Mouse (Mus musculus) cortical plate, adult 2 months (tissue): ENCODE data around the gene Scarb1. TPM values are rescaled to one million over a fixed set of nuclear protein-coding genes. Genes with fewer than 3 reads are reported as not detected.

Experiments
- H3K27ac ChIP-seq: fragments of 200-500 bp; 2 replicates; pipeline ENCODE4 v1.5.1; 2012; ENCODE audit warnings: low read length, control low read depth, inconsistent platforms; ENCODE audit not compliant: insufficient read depth
- H3K4me1 ChIP-seq: fragments of 200-500 bp; 2 replicates; pipeline ENCODE4 v1.6.1; 2011; ENCODE audit warnings: low read length; ENCODE audit not compliant: control insufficient read depth, insufficient read depth
- H3K4me3 ChIP-seq: fragments of 200-500 bp; 2 replicates; pipeline ENCODE4 v1.5.1; 2011; ENCODE audit warnings: mild to moderate bottlenecking, low read length, control low read depth; ENCODE audit not compliant: insufficient read depth
- CTCF ChIP-seq: fragments of 200-500 bp; IDR thresholded peaks from 2 replicates; pipeline ENCODE4 v1.5.1; 2011; ENCODE audit warnings: mild to moderate bottlenecking, control low read depth, low read length; ENCODE audit not compliant: insufficient read depth; ENCODE audit errors: extremely low read depth
- POLR2A ChIP-seq: fragments of 200-500 bp; IDR thresholded peaks from 2 replicates; pipeline ENCODE4 v1.6.1; 2011; ENCODE audit warnings: mild to moderate bottlenecking, low read length, control low read depth; ENCODE audit not compliant: insufficient read depth; ENCODE audit errors: extremely low read depth
- polyA plus RNA-seq: library from polyadenylated mRNA; depleted of rRNA; stranded (reverse); fragments of >200 nt; gene quantifications from 2 replicates; pipeline ENCODE4 v1.2.3, GENCODE M21; 2012

Scarb1 gene
- polyA plus RNA-seq, 1 experiment = 32.6 TPM

DNA sequence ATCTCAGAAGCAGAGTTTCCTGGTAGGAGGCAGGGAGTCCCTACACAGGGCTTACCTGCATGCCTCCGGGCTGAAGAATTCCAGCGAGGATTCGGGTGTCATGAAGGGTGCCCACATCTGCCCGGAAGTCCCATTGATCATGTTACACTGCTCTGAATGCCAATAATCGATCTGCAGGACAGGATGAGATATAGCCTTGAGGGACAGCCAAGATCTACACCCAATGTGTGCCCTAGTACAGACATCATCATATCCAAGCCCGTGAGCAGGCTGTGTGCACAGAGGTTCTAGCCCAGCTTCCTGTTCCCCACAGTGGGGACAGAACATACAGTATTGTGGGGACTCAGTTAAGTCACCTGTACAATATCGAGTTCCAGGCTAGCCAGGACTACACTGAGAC lies 43.7 kb downstream of the Scarb1 start:
- no peak for TF ChIP-seq POLR2A
- no peak for TF ChIP-seq CTCF
- Histone ChIP-seq H3K27ac (no peak overlapping the region), H3K4me3 (no peak overlapping the region), H3K4me1 (no peaks in the 10 kb centered on the region)

DNA sequence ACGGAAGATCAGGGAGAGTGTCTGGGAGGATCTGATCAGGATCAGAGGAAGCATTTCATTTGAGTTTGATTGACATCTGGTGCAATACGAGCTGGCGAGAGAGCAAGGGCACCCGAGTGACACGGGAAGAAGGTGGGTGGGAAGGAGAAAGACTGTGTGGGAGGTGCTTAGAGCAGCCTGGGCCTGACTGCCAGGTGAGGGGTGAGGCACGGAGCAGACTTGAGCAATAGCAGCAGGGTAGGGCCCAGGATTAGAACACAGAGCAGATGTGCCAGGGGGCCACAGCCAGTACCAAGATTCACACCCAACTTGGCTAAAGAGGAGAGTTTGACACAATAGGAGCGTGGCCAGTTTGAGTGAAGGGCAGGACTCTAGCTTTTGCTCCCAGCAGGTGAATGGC lies 47.9 kb downstream of the Scarb1 start:
- no peak overlapping the region for H3K4me3 ChIP-seq
- H3K27ac ChIP-seq = no peak overlapping the region
- no peak for TF ChIP-seq POLR2A
- no peaks in the 10 kb centered on the region for H3K4me1 ChIP-seq

DNA sequence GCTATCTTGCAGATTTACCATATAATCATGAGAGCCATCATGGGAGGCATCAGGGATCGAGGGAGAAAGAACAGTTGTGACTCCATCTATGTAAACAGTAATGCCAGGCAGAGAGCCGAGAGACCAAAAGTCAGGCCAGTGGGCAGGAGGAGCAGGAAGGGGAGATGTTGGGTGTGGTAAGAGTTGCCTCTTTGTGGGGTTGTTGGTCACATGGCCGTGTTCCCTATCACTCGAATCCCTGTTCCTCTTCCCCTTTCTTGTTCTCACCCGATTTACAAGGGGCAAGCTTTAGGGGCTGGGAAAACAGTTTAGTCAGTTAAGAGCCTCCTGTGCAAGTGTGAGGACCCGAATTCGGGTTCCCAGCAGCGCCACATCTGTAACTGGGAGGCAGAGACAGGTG lies 49.0 kb downstream of the Scarb1 start:
- Histone ChIP-seq H3K27ac (no peak overlapping the region), H3K4me3 (no peak overlapping the region), H3K4me1 (no peaks in the 10 kb centered on the region)
- TF ChIP-seq CTCF (no peak), POLR2A (no peak)

DNA sequence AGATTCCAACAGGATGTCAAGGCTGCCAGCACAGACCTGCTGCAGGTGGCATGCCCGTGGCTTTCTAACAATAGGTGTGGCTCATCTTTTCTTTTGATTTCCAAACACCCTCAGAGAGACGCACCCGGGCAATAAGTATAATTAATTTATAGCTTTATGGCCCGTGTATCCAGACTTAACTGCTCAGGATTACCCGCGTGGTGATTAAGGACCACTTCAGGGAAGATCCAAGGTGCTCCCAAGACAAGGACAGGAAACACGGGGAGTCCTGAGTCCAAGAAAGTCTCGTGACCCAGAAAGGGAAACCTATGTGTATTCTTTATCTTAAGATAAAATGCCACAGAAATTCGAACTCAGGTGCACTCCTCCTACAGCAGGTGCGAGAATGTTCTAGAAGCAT lies 49.5 kb downstream of the Scarb1 start:
- no peak for TF ChIP-seq POLR2A
- no peak for TF ChIP-seq CTCF
- Histone ChIP-seq H3K4me3 (no peak overlapping the region), H3K27ac (no peak overlapping the region), H3K4me1 (no peaks in the 10 kb centered on the region)

DNA sequence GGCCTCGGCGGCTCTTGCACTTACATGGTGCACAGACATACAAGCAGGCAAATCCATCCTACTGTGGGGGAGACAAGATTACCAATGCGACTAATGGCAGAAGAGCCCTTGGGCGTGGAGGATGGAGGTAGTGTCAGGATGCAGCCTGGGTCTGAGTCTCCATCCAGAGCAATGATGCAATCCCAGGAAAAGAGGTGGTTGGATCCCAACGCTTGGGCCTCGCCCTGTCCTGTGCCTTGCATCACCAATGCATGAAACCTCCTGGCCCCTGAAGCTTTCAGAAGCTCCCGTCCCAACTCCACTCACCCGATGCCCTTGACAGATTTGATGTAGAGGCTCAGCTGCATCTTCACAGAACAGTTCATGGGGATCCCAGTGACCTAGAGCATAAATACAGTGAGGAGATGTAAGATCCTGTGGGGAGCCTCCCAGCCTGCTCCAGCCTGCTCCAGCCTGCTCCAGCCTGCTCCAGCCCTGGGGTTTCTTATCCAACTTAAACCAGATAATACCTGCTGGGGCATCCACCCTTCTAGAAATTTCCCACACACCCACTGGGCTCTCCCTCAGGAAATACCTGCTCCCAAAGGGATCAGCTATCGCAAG lies 53.7 kb downstream of the Scarb1 start:
- TF ChIP-seq CTCF (no peak), POLR2A (no peak)
- H3K27ac ChIP-seq = no peak overlapping the region
- no peaks in the 10 kb centered on the region for H3K4me1 ChIP-seq
- H3K4me3 ChIP-seq = no peak overlapping the region

DNA sequence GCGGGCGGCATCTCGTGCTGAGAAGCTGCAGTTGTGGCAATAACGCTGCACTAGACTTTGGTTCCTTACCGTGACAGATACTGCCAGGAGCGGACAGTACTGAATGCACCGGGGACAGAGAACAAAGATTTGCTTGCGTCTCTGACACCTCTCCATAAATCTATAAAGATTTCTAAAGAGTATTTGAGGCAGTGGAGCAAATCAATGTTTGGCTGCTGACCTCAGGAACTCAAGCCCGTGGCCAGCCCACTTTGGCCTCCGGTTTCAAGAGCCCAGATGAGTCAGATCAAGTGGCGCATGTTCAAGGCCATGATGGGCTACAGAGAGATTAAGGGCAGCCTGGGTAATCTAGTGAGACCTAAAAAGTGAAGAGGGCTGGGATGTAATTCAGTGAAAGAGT lies 54.8 kb downstream of the Scarb1 start:
- no peak overlapping the region for H3K4me3 ChIP-seq
- H3K27ac ChIP-seq = no peak overlapping the region
- TF ChIP-seq POLR2A (no peak), CTCF (no peak)
- no peaks in the 10 kb centered on the region for H3K4me1 ChIP-seq

DNA sequence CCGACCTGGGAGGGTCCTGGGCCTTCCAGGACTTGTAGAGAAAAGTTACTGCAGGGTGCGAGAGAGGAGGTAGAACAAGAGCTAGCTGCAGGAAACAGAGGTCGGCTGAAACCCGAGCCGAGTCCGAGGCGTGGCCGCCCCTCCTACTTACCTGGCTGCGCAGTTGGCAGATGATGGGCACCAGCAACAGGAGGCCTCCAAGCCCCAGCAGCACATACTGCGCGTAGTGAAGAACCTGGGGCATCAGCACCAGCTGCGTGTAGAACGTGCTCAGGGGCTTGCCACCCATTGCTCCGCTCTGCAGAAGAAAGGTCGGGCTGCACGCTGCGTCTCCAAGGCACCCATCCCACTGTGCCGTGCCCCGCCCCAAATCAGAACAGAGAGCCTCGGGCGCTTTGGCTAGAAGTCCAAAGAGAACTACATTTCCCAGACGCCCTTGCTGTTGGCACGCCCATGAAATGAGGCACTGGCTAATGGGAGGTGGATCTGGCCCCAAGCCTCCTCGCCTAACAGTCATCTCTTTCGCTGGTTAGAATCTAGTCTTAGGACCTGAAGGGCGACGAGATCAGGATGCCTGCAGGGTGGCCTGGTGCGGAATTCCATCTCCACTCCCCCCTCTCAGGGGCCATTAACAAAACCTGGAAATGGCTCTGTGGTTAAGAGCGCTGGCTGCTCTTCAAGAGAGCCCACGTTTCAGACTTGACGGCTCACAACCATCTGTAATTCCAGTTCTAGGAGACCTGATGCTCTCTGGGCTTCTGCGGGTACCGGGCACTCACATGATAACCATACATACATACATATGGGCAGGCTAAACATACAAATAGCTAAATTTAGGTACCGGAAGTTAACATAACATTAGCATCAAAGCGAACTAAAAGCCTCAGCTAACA lies 56.9 kb downstream of the Scarb1 start:
- Histone ChIP-seq H3K4me3 (peak overlapping the region; percentile 35), H3K4me1 (no peaks in the 10 kb centered on the region), H3K27ac (no peak overlapping the region)
- TF ChIP-seq CTCF (no peak), POLR2A (peak; percentile 66; the same call in 1 of the 2 replicates)

DNA sequence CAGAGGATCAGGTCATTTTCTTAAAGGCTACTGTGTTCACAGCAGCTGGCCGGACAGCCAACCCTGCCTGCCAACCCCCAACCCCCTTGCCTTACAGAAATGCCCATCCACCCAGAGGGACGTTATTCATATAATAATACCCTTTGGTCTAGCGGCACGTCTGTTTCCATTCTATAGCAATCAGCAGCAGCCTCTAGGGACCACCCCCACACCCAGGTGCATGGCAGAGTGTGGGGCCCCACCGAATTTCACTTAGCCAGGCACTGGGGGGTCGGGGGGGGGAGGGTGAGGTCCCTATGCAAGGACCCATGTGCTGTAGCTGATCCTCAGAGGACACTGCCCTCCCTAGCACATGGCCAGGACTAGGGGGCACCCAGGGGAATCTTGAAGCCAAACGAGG lies 61.7 kb downstream of the Scarb1 start:
- no peak overlapping the region for H3K4me3 ChIP-seq
- H3K27ac ChIP-seq = no peak overlapping the region
- no peaks in the 10 kb centered on the region for H3K4me1 ChIP-seq
- TF ChIP-seq POLR2A (no peak), CTCF (no peak)

DNA sequence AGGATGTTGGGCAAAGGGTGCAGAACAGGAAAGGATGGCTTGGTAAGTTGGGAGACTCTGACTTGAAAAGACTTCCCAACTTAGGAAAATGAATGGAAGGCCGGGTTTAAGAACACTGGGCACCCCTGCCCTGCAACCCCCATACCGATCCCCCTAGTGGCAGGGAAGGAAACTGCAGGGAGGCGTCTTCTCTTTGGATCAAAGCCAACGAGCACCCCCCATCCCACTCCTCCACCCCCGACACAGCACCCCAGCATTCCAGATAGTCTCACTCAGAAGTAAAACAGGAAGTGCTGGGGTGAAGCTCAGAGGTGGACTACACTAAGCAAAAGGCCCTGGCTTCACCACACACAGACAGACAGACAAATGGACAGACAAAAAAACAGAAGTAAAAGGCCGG lies 62.6 kb downstream of the Scarb1 start:
- H3K4me3 ChIP-seq = no peak overlapping the region
- H3K27ac ChIP-seq = no peak overlapping the region
- TF ChIP-seq CTCF = peak; percentile 54
- no peak for TF ChIP-seq POLR2A
- no peaks in the 10 kb centered on the region for H3K4me1 ChIP-seq

DNA sequence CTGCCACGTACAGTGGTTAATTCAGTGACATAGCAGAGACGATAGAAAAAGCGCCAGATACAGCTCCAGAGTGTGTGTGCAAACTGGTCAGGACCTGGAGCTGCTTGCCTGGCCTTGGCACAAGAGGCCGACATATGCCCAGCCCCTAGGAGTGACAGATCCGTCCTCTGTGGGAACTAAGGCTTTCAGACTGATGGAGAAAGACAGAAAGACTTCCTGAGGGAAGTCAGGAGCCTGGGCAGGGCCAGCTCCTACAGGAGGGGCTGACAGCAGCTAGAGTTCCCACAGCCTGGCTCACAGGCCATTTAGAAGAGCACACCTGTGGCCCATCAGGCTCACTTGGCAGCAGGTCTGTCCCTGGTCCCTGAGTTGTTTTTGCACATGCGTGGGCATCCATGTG lies 63.6 kb downstream of the Scarb1 start:
- no peaks in the 10 kb centered on the region for H3K4me1 ChIP-seq
- TF ChIP-seq POLR2A (no peak), CTCF (no peak)

More for the DNA sequence above, 63.6 kb downstream of the Scarb1 start:
- Histone ChIP-seq H3K27ac (no peak overlapping the region), H3K4me3 (no peak overlapping the region)
